Mouse (Mus musculus): ENCODE data around the gene Olfr97. TPM values are rescaled to one million over a fixed set of nuclear protein-coding genes. Genes with fewer than 3 reads are reported as not detected.
"Not testable (repeated sequence)": the region's sequence is repeated elsewhere in the genome, so short reads cannot be mapped to it uniquely, and the experiment has no call there.

Gene Olfr97
- polyA plus RNA-seq (2015; fragmentation: Nextera tagmentation; extraction: Ambion mirVana) = not detected in 2 replicates

DNA sequence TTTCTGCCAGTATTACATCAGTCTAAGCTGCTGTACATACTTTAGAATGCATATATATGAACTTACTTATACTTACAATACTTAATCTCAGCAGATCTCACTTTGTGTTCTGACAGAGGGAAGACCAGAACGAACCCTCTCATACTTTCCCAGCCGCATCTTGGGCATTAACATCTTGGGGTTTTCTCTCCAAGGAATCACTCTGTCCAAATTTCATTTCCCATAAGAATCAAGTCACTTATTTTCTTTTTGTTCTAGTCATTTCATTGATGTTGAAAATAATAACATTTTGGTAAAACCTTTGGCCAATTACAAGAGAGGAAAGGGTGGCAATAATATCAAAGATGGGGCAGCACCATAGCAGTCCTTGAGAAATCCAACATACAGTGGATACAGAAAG, at the start of gene Olfr97:
Gene Olfr97, minus strand, starts transcription at position 101 of the 400 bp plus-strand sequence.
- H3K4me1 ChIP-seq (replicated peaks); H3K9me3 ChIP-seq (replicated peaks); H3K4me2 ChIP-seq; H3K9ac ChIP-seq; H3K27ac ChIP-seq (replicated peaks); H3K4me3 ChIP-seq (replicated peaks); ATAC-seq (ENCODE audit: insufficient read depth); H3K36me3 ChIP-seq (replicated peaks); H3K27me3 ChIP-seq: not testable (repeated sequence)
- 70% methylated on average over 2 of the region's 2 CpGs for WGBS (ENCODE audit: insufficient replicate concordance)

DNA sequence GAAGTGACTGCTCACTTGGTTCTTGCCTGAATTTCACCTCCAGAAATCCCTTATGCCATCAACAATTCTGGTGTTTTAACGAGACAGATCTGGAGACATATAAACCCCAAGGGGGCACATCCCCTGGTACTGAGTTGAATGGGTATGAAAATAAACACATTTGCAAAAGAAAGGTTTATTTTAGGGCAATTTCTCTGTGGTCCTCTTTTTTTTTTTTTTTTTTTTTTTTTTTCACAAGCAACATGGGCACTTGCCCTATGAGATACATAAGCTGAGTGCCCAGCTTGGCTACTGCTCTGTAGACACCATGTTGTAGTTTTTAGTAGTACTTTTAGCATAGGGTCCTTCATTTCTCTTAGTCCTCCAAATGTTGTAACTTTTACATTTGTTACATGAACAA, 46.2 kb upstream of the Olfr97 start, which contains the start of gene Olfr99:
Gene Olfr99, minus strand, starts transcription at position 101 of the 400 bp plus-strand sequence.
- H3K9ac ChIP-seq = no peak within 1 kb of the TSS
- H3K4me2 ChIP-seq = no peak within 1 kb of the TSS
- no peaks in the 10 kb centered on the region for H3K36me3 ChIP-seq (replicated peaks)
- no peak within 1 kb of the TSS for H3K4me3 ChIP-seq (replicated peaks)
- H3K9me3 ChIP-seq (replicated peaks) = no peaks in the 10 kb centered on the region
- ATAC-seq (ENCODE audit: insufficient read depth) = no peak
- WGBS (ENCODE audit: insufficient replicate concordance) = 65% methylated on average over 1 of the region's 1 CpGs
- no peak within 1 kb of the TSS for H3K27ac ChIP-seq (replicated peaks)
- H3K27me3 ChIP-seq = no peaks in the 10 kb centered on the region
- H3K4me1 ChIP-seq (replicated peaks) = no peaks in the 10 kb centered on the region

DNA sequence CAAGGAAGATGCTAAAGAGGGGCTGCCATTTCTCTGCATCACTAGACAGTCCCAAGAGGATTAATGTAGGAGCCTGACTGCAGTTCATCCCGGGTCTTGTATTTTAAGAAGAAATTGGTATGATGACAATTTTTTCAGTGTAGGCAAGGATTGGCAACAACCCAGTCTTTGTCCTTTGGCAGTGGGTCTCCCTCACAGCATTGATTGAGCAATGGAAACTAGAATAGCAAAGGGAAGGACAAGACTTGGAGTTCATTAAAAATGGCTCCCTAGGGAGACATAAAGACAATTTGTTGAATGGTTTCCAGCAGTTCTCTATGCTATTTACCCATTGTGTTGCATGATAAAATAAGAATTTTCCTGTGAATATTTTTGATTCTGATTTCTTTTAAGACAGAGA, 43.2 kb upstream of the Olfr97 start:
- Histone ChIP-seq H3K27ac (replicated peaks) (no peak overlapping the region), H3K9ac (no peak overlapping the region), H3K36me3 (replicated peaks) (no peaks in the 10 kb centered on the region), H3K4me2 (no peak overlapping the region), H3K4me1 (replicated peaks) (no peaks in the 10 kb centered on the region), H3K27me3 (no peaks in the 10 kb centered on the region), H3K9me3 (replicated peaks) (no peaks in the 10 kb centered on the region), H3K4me3 (replicated peaks) (no peak overlapping the region)
- ATAC-seq (ENCODE audit: insufficient read depth) = no peak
- 64% methylated on average over 1 of the region's 1 CpGs for WGBS (ENCODE audit: insufficient replicate concordance)

DNA sequence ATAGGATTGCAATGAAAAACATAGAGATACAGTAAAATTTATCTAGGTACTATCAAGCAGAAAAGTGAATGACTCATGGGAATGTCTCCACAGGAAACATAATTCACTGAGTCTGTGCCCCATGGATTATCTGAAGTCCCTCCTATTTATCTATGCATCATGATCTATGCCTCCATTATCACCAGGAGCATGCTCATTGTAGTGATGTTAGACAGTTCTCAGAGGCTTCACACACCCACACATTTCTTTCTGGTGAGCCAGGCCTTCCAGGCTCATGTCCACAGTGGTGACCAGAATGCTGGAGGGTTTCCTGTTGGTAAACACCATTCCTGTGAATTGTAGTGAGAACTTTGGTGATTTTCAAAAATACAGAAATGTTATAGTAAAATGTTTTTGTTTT, 39.4 kb upstream of the Olfr97 start:
- Histone ChIP-seq H3K27me3 (no peaks in the 10 kb centered on the region), H3K4me3 (replicated peaks) (no peak overlapping the region), H3K36me3 (replicated peaks) (no peaks in the 10 kb centered on the region), H3K4me2 (no peak overlapping the region), H3K27ac (replicated peaks) (no peak overlapping the region), H3K4me1 (replicated peaks) (no peaks in the 10 kb centered on the region), H3K9me3 (replicated peaks) (no peaks in the 10 kb centered on the region), H3K9ac (no peak overlapping the region)
- ATAC-seq (ENCODE audit: insufficient read depth) = no peak

DNA sequence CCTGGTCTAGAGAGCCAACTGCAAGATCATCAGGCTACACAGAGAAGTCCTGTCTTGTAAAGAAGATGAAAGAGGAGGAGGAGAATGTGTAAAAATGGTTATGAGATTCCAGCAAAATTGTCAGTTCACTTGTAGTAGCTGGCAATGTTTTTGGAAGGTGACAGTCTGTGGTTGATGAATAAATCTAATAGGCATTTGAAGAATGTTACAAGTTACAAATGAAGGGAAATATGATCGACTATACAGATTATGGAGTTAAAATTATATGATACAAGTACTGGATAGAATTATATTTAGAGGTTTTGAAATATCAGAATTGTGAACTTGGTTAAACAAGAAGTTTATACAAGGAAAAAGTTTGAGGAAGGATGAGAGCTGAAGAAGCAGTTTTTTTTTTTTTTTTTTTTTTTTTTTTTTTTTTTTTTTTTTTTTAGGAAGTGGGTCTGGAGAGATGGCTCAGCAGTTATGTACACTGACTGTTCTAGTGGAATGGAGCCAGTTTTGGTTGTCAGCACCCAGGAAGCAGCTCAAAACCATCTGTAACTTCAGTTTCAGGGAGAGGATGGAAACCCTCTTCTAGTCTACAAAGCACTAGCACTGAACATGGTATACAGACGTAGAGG, 38.6 kb upstream of the Olfr97 start:
- no peak for ATAC-seq (ENCODE audit: insufficient read depth)
- H3K4me2 ChIP-seq = no peak overlapping the region
- WGBS (ENCODE audit: insufficient replicate concordance) = 55% methylated on average over 2 of the region's 2 CpGs
- no peak overlapping the region for H3K9ac ChIP-seq
- no peak overlapping the region for H3K27ac ChIP-seq (replicated peaks)
- H3K36me3 ChIP-seq (replicated peaks) = no peaks in the 10 kb centered on the region
- no peaks in the 10 kb centered on the region for H3K27me3 ChIP-seq
- H3K4me3 ChIP-seq (replicated peaks) = no peak overlapping the region
- H3K9me3 ChIP-seq (replicated peaks) = no peaks in the 10 kb centered on the region
- H3K4me1 ChIP-seq (replicated peaks) = no peaks in the 10 kb centered on the region; the same call in 1 of the 2 replicates

DNA sequence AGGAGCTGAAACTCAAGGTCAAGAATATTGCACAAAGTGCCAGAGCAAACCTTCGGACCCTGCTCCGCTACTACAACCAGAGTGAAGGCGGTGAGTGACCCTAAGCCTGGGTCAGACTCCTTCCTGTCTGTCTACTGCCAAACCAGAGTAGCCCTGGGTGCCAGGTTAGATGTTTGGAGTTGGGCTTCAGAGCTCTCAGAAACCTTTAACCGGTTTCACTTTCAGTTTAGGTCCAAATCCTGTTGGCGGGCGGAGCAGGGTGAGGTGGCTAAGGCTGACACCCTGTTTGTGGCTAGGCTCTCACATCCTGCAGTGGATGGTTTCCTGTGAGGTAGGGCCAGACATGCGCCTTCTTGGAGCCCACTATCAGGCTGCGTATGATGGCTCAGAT, 33.6 kb upstream of the Olfr97 start:
- H3K4me2 ChIP-seq = peak overlapping the region; percentile 77
- no peaks in the 10 kb centered on the region; the same call in 1 of the 2 replicates for H3K4me1 ChIP-seq (replicated peaks)
- H3K27me3 ChIP-seq = no peaks in the 10 kb centered on the region
- peak; percentile 40; the same call in 1 of the 2 replicates for ATAC-seq (ENCODE audit: insufficient read depth)
- no peak overlapping the region for H3K9ac ChIP-seq
- no peak overlapping the region for H3K27ac ChIP-seq (replicated peaks)
- H3K9me3 ChIP-seq (replicated peaks) = no peaks in the 10 kb centered on the region
- WGBS (ENCODE audit: insufficient replicate concordance) = 15% methylated on average over 8 of the region's 8 CpGs
- H3K36me3 ChIP-seq (replicated peaks) = no peaks in the 10 kb centered on the region
- H3K4me3 ChIP-seq (replicated peaks) = peak overlapping the region; percentile 61

DNA sequence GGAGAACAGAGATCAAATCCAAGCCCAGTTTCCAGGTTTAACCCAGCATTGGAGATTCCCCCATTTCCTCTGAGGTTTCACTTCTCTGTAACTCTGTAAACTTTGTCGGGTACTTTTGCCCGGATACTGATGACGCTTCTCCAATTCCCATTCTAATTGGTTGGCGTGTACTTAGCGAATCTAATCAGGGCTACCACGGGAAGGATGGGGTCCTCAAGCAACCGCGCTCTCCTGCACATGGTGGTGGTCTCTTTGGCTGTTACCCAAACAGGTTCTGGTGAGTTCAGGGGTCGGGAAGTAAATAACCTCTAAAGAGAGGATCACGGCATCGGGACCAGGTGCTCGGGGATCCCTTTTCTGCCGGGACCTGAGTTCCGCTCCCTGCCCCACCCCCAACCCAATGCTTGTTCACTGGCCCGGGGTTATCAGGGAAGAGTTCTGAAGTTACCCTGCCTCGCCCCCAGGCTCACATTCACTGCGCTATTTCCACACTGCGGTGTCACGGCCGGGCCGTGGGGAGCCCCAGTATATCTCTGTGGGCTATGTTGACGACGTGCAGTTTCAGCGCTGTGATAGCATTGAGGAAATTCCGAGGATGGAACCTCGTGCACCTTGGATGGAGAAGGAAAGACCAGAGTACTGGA, 33.0 kb upstream of the Olfr97 start, which contains the start of gene H2-M3:
Gene H2-M3, plus strand, starts transcription at position 163 of the 644 bp plus-strand sequence.
- ATAC-seq (ENCODE audit: insufficient read depth) = peak; percentile 76
- Histone ChIP-seq H3K36me3 (replicated peaks) (no peaks in the 10 kb centered on the region), H3K27ac (replicated peaks) (no peak within 1 kb of the TSS), H3K4me3 (replicated peaks) (peak within 1 kb of the TSS; percentile 61), H3K4me2 (peak within 1 kb of the TSS; percentile 77), H3K9ac (no peak within 1 kb of the TSS), H3K9me3 (replicated peaks) (no peaks in the 10 kb centered on the region), H3K27me3 (no peaks in the 10 kb centered on the region), H3K4me1 (replicated peaks) (no peaks in the 10 kb centered on the region; the same call in 1 of the 2 replicates)
- WGBS (ENCODE audit: insufficient replicate concordance) = 2% methylated on average over 26 of the region's 26 CpGs

DNA sequence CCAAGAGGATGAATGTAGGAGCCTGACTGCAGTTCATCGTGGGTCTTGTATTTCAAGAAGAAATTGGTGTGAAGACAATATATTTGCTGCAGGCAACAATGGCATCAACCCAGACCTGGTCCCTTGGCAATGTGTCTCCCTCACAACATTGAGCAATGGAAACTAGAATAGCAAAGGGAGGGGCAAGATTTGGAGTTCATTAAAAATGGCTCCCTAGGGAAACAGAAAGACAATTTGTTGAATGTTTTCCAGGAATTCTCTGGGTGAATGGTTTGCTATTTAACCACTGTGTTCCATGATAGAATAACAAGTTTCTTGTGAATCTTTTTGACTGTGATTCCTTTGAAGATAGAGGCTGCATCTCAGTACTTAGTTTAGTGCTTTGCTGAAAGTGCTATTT, 26.5 kb upstream of the Olfr97 start, which contains the start of gene Olfr98:
Gene Olfr98, minus strand, starts transcription at position 124 of the 400 bp plus-strand sequence.
- Histone ChIP-seq H3K4me3 (replicated peaks) (no peak within 1 kb of the TSS), H3K9ac (no peak within 1 kb of the TSS), H3K27ac (replicated peaks) (no peak within 1 kb of the TSS), H3K4me1 (replicated peaks) (no peaks in the 10 kb centered on the region), H3K4me2 (no peak within 1 kb of the TSS), H3K27me3 (no peaks in the 10 kb centered on the region), H3K36me3 (replicated peaks) (no peaks in the 10 kb centered on the region), H3K9me3 (replicated peaks) (no peaks in the 10 kb centered on the region)
- 48% methylated on average over 1 of the region's 1 CpGs for WGBS (ENCODE audit: insufficient replicate concordance)
- ATAC-seq (ENCODE audit: insufficient read depth) = no peak

DNA sequence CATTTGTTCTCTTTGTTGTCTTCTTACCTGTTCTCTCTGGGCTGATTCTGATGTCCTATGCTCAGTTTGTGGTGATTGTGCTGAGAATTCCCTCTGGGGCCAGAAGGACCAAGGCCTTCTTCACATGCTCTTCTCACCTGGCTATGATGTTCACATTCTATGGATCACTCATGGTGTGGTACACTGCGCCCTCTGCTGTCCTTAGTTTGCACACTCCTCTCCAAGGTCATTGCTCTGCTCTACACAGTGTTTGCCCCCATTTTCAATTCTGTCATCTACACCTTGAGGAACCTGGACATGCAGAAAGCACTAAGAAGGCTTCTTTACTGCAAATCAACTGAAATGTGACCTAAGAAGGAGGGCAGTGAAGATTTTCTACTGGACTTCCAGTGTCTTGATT, 13.4 kb upstream of the Olfr97 start:
- WGBS (ENCODE audit: insufficient replicate concordance) = 0% methylated on average over 1 of the region's 1 CpGs
- H3K9ac ChIP-seq = no peak overlapping the region
- ATAC-seq (ENCODE audit: insufficient read depth) = no peak

DNA sequence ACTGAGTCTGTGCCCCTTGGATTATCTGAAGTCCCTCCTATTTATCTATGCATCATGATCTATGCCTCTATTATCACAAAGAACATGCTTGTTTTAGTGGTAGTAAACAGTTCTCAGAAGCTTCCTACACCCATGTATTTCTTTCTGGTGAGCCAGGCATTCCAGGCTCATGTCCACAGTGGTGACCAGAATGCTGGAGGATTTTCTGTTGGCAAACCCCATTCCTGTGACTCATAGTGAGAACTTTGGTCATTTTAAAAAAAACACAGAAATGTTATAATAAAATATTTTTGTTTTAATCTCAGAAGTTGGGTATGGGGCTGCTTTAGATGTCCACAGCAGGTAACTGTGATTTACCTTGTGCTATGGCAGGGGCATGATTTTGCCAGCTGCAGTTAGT, 12.3 kb upstream of the Olfr97 start:
- H3K27ac ChIP-seq (replicated peaks) = no peak overlapping the region
- H3K9ac ChIP-seq = no peak overlapping the region
- no peaks in the 10 kb centered on the region for H3K4me1 ChIP-seq (replicated peaks)
- H3K4me3 ChIP-seq (replicated peaks) = no peak overlapping the region
- ATAC-seq (ENCODE audit: insufficient read depth) = no peak
- H3K4me2 ChIP-seq = no peak overlapping the region
- H3K36me3 ChIP-seq (replicated peaks) = no peaks in the 10 kb centered on the region
- no peaks in the 10 kb centered on the region for H3K27me3 ChIP-seq
- no peaks in the 10 kb centered on the region for H3K9me3 ChIP-seq (replicated peaks)

More for the DNA sequence above, 13.4 kb upstream of the Olfr97 start:
- Histone ChIP-seq H3K36me3 (replicated peaks) (no peaks in the 10 kb centered on the region), H3K27me3 (no peaks in the 10 kb centered on the region), H3K4me2 (no peak overlapping the region), H3K4me1 (replicated peaks) (no peaks in the 10 kb centered on the region), H3K9me3 (replicated peaks) (no peaks in the 10 kb centered on the region), H3K4me3 (replicated peaks) (no peak overlapping the region), H3K27ac (replicated peaks) (no peak overlapping the region)

DNA sequence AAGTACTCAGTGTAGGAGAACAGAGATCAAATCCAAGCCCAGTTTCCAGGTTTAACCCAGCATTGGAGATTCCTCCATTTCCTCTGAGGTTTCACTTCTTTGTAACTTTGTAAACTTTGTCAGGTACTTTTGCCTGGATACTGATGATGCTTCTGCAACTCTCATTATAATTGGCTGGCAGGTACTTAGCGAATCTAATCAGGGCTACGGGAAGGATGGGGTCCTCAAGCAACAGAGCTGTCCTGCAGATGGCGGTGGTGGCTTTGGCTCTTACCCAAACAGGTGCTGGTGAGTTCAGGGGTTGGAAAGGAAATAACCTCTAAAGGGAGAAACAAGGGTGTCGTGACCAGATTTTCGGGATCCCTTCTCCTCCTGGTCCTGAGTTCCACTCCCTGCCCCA, 9.6 kb upstream of the Olfr97 start:
- no peaks in the 10 kb centered on the region for H3K27me3 ChIP-seq
- no peak overlapping the region for H3K4me2 ChIP-seq
- 21% methylated on average over 5 of the region's 5 CpGs for WGBS (ENCODE audit: insufficient replicate concordance)
- no peak overlapping the region for H3K9ac ChIP-seq
- no peaks in the 10 kb centered on the region for H3K4me1 ChIP-seq (replicated peaks)
- no peak overlapping the region for H3K27ac ChIP-seq (replicated peaks)
- H3K36me3 ChIP-seq (replicated peaks) = no peaks in the 10 kb centered on the region
- H3K9me3 ChIP-seq (replicated peaks) = no peaks in the 10 kb centered on the region
- ATAC-seq (ENCODE audit: insufficient read depth) = no peak
- no peak overlapping the region for H3K4me3 ChIP-seq (replicated peaks)
